Mouse (Mus musculus): ENCODE data around the gene Nup214.

The Nup214 gene

GRCm38 (mm10) chr2:31974141-31974808 is at the start of gene Nup214:
Gene Nup214, plus strand, starts transcription at chr2:31974436.
- DNase-seq (ENCODE audit: low spot score in 2 of 2) = peak; percentile 98 to 99

GRCm38 (mm10) chr2:31924811-31925210 is 49.4 kb upstream of the Nup214 start:
- DNase-seq (ENCODE audit: low spot score in 2 of 2) = no peak

DNA sequence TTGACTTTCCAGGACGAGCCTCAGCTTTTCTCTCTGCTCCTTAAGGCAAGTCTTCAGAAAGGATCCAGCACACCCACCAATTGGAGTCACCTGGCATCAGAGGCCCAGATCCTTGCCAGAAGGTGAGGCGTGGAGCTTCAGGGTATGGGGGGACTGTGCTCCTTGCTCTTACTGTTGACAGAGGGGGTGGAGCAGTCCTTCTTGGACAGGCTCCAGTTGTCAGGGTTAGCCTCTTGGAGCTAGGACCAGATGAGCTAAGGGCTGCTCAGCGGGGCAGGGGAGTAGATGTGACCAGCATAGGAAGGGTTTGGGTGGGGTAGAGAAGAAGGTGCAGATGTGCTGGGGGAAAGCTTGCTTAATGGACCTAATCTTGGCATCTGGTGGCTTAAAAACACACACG is 48.3 kb upstream of the Nup214 start:
- DNase-seq (ENCODE audit: low spot score in 2 of 2) = no peak

DNA sequence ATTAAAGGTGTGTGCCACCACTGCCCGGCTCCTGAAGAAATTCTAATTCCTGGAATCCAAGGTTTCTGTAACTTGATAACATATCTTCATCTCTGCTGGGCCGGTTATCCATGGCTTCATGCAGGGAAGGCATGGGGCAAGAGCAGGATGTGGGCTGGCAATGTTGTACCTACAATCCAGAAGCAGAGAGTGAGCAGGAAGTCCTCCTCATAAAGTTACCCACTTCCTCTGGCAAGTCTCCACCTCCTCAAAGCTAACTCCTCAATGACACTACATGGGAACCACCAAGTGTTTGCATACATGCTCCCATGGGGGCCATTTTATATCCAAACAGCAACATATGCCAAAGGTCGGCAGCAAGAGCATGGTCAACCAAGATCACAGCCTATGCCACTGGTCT is 44.6 kb upstream of the Nup214 start:
- DNase-seq (ENCODE audit: low spot score in 2 of 2) = no peak

DNA sequence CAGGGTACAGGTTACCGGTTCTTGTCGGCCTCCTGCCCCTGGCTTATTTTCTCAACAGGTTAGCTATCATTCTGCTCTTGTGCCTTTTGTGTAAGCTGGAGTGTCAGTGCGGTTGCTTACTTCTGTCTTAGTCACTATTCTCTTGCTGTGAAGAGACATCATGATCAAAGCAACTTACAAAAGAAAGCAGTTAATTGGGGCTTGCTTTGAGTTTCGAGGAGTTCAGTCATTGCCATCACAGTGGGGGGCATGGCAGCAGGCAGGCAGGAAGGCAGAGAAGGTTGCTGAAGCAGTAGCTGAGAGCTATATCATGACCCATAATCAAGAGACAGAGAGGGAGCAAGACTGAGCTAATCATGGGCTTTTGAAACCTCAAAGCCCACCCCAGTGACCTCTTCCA is 39.7 kb upstream of the Nup214 start:
- no peak for DNase-seq (ENCODE audit: low spot score in 2 of 2)

DNA sequence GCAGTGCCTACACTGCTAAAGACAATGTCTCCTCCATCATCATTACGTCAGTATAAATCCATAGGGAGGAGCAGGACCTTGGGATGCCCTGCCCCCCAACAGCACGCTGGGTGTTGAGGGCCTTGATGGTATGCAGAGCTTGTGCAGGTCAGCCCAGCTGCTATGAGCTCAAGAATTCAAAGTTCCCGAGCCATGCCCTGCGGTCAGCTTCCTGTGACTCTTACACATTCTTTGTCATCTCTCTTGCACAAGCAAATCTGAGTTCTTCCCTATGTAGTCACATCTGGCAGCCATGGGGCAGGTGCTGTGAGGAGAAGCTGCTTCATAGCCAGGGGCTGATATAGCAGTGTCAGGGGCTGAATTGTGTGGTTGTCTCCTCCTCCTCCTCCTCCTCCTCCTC is 39.2 kb upstream of the Nup214 start:
- DNase-seq (ENCODE audit: low spot score in 2 of 2) = no peak

DNA sequence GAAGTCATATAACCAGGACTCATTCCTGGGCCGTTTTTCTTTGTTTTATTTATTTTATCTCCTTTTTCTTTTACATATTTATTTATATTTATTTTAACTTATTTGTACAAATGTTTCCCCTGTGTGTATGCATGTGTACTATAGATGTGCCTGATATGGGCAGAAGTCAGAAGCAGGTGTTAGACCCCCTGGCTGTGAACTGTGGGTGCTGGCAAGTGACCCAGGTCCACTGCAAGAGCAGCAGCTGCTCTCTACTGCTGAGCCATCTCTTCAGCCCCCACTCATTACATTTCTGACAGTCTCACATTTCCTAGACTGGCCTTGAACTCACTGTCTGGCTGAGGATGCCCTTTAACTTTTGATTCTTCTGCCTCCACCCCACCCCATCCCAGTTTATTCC is 35.9 kb upstream of the Nup214 start:
- no peak for DNase-seq (ENCODE audit: low spot score in 2 of 2)

GRCm38 (mm10) chr2:31943011-31943410 is 31.2 kb upstream of the Nup214 start:
- DNase-seq (ENCODE audit: low spot score in 2 of 2) = no peak

DNA sequence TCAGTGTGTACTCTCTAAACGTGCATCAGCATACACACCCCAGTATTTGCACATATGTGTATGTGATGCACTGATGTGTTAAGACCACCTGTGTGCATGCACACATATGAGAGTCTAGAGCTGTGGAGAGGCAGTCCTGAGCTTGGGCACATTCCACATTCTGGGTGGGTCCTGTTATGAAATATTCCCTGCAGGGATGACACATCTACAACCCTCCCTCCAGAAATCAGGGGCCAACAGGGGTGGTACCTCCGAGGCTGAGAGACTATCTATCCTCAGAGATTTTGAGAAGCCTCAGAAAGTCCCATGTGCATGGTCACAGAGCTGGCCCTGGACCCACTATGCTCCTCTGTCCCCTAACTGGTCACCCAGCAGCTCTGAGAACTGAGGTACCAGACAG is 28.7 kb upstream of the Nup214 start:
- no peak for DNase-seq (ENCODE audit: low spot score in 2 of 2)

DNA sequence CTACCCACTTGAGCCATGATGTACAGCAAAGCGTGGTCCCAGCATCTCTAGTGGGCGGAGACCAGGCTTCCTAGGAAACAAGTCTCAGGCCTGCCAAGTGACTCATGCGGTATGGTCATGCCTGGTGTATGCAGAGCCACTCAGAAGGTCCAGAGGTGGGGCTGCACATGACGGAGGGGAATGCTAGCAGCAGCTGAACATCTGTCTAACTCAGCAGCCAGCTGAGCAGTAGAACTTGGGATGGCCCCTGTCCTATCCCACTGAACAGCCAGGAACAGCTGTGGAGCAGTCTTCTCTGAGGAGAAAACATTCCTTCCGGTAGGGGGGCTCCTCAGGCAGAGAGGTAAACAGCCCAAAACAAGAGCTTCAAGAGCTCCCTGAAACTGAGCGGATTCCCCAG is 25.8 kb upstream of the Nup214 start:
- DNase-seq (ENCODE audit: low spot score in 2 of 2) = no peak

- DNase-seq (ENCODE audit: low spot score in 2 of 2) = no peak
Measured at GRCm38 (mm10) chr2:31948801-31949200, 25.4 kb upstream of the Nup214 start.

DNA sequence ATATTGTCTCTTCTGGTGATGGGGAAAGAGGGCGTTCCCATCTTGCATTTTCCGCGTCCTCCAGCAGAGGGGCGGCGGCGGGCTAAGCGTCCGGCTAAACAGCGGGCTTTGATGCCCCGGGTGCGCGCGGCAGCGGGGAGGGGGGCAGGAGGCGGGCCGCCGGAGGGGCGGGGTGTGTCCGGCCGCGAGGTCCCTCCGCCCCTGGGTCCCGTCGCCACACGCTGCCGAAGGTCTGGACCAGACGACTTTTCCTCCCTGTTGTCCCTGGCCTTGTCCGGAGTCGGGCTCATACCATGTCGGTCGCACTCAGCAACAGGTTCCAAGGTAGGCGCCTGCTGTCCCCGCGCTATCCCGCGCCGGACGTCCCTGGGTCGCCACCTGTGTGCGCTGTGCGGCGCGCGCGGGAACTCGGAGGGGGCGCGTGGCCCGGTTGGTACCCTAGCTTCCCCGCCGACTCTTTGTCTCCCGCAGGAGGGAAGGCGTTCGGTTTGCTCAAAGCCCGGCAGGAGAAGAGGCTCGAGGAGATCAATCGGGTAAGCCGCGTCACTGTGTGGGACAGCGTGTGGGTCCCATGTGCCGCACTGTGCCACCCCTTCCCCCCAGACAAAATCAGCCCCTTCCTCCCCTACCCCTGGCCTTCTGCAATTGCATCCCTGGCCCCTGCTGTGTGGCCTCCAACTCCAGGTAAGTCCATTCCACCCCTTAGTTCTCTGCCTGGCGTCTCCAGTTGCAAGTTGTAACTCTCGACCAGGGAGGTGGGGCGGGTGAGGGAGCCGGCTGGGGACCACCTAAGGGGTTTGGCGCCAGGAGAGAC is 24.0 kb upstream of the Nup214 start, which contains the start of gene Aif1l:
TSS of gene Aif1l (plus strand) at position 82 of the 814 bp plus-strand sequence.
- peak in 1 of 2 experiments; percentile 67 for DNase-seq (ENCODE audit: low spot score in 2 of 2)

- no peak for DNase-seq (ENCODE audit: low spot score in 2 of 2)
Measured at GRCm38 (mm10) chr2:31950966-31951365, 23.3 kb upstream of the Nup214 start.

DNA sequence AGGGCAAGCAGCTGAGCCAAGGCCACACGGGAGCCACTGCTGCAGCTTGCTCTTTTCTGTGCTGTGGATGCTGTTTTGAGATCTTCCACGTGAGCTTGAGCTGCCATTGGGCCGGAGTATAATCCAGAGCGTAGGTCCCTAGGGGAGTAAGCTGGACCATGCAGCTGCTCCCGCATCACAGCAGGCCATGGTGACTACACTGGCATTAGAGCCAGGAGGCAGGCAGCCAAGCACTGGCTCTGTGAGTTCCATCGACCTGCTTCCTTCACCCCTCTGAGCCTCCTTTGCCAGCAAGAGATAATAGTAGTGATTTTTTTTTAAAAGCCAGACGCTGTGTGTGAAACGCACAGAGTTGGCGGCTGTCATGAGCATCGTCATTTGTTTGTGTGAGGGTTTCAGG is 22.0 kb upstream of the Nup214 start:
- no peak for DNase-seq (ENCODE audit: low spot score in 2 of 2)

- DNase-seq (ENCODE audit: low spot score in 2 of 2) = no peak
Measured at GRCm38 (mm10) chr2:31952725-31953124, 21.5 kb upstream of the Nup214 start.

GRCm38 (mm10) chr2:31953687-31954086 is 20.5 kb upstream of the Nup214 start:
- DNase-seq (ENCODE audit: low spot score in 2 of 2) = no peak

- no peak for DNase-seq (ENCODE audit: low spot score in 2 of 2)
Measured at GRCm38 (mm10) chr2:31954779-31955181, 19.5 kb upstream of the Nup214 start.

DNA sequence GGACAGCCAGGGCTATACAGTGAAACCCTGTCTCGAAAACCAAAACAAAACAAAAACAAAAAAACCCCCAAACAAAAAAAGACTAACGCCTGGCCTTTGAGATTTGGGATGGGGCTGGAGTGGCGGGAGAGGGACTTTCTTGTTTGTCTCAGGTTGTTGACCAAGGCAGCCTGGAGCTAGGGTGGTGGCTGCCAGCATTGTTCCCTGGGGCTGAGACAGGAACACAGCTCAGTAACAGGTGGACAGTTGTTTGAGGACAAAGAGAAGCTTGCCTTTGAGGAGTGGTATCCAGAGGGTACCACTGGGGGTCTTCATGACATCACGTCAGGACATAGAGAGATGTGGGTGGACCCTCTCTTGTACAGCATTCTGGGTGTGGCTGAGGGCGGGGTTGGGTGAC is 18.6 kb upstream of the Nup214 start:
- DNase-seq (ENCODE audit: low spot score in 2 of 2) = no peak

- no peak for DNase-seq (ENCODE audit: low spot score in 2 of 2)
Measured at GRCm38 (mm10) chr2:31957211-31957610, 17.0 kb upstream of the Nup214 start.

DNA sequence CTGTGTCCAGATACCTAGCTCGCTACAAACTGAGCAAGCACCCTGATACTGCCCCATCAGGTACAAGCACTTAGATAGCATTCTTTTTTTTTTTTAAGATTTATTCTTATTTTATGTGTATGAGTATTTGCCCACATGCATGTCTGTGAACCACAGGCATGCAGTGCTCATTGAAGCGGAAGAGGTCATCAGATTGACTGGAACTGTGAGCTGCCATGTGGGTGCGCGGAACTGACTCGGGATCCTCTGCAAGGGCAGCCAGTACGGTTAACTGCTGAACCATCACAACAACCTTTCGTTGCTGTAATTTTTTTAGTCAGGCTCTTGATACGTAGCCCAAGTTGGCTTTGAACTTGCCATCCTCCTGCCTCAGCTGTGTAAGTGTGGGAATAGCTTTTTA is 13.2 kb upstream of the Nup214 start:
- no peak for DNase-seq (ENCODE audit: low spot score in 2 of 2)

DNA sequence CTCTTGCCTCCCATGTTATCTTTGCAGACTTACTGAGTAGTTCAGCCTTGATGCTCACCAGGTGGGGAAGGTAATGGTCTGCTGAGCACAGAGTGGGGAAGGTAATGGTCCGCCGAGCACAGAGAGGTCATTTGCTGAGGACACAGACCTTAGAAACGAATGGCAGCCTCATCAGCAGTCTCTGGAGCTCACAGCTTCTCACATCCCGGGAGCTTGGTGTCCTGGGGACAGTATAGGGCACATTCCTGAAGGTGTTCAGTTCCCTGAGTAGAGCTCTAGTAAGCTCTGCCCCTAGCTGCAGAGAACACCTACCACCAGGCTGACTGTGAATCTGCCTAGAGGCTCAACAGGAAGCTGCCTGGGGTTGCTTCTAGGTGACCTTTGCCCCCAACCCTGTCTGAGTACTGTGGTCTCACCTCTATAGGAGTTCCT is 12.4 kb upstream of the Nup214 start:
- no peak for DNase-seq (ENCODE audit: low spot score in 2 of 2)

GRCm38 (mm10) chr2:31962501-31963224 is 11.6 kb upstream of the Nup214 start:
- peak in 1 of 2 experiments; percentile 62 for DNase-seq (ENCODE audit: low spot score in 2 of 2)

All from cerebellum, postnatal 4 days (tissue).